Mouse (Mus musculus): ENCODE results near the gene Nr1h4.

Gene Nr1h4

DNA sequence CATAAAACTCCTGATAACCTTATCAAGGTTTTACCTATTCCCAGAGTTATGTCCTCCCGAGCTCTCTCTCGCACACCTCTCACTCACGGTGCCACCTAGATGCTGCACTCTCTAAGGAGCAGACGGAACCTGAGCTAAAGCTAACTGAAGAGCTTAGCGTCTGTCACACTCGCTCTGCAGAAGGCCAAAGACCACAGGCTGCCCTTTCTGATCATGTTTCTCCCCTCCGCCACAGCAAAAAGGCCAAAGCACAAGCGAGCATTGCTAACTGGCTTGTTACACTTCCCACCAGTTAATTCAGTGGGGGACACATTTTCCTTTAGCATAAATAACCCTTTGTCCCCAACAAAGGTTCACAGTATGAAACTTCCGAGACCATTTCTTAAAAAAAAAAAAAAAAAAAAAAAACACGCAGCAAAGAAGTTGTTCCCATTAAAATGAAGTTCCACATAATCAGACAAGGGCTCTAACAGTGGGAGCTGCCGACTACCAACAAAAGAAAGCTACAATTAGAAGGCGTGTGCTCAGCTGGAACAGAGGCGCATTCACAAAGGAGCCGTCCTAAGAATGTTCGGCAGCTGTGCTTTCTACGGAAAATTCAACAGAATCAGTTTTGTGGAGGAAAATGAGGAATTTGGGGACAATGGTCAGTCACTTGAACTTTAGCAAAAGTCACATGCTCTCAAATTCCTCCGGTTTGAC is 98.7 kb downstream of the Nr1h4 start:
- peak; percentile 98 for DNase-seq (ENCODE audit: low read depth, low spot score)

DNA sequence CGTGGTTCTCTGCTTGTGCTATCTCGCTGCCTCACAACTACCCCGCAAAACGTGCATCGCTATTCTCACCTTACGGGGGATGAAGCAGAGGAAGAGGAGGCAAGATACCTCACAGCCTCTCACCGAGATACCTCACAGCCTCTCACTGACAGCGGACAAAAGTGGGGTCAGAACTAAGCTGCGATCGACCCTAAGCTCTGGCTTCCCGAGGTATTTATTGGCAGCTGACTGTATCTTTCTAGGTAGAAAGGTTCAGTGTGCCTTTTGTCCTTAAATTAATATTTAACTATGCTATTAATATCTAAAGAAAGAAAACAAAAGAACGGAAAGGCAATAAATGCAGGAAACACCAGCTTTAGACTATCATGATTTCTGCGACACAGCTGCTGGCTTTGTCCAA is 100.6 kb downstream of the Nr1h4 start:
- no peak for DNase-seq (ENCODE audit: low read depth, low spot score)

DNA sequence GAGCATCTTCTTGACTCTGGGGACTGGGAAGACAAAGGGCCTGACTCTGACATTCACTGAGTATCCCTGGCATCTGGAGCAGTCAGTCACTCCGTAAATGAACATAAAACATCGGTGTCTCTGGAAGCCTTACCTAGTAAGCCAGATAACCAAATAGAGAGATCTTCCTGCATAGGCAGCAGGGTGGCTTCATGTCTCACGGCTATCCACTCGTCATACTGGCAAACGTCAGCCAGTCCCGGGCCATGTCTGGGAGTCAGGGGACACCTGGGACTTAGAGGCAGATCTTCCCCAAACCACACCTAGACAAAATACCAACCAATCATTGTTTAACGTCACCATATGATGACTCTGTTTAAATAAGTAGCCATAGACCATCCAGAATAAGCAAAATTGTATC is 102.6 kb downstream of the Nr1h4 start:
- DNase-seq (ENCODE audit: low read depth, low spot score), result no peak

DNA sequence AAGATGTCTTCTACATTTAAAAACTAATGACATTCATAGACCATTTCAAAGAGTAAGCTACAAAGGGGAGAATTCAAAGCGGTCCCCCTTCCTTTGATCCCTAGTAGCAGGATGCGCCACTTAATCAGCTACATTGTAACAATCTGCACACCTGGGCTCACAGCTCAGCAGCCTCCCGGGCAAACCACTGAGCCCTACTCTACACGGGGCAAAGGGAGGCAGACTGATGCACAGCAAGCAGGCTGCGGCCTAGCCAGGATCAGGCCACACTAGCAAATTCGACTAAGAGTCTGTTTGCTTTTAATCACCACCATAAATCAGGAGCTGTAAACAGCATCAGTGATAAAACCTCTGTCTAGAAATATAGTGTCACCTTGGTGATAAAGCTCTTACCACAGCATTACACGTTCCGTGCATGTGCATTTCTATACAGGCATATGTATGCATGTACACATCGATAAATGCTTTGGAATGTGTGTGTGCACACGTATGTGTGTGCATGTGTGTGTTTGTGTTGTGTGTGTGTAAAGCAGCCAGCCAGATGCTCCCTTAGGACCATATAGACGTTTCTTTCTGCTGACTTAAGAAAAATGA is 108.5 kb downstream of the Nr1h4 start:
- no peak for DNase-seq (ENCODE audit: low read depth, low spot score)

DNA sequence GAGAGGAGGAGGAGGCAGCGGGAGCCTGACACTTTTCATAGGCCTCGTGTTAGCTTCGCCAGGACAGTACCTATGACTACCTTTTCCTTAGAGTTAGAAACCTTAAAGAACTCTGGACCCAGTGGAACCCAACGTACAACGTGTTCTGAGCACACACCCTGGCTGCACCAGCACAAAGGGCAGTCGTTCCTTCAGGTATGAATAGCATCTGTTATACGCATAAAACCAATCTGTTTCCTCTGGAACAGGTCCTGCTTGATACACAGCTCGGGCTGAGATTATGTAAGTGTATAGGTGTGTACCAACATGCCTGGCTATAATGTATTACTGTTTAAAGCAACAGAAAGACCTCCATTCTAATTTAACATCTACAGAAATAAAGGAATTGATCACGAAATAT is 109.2 kb downstream of the Nr1h4 start:
- no peak for DNase-seq (ENCODE audit: low read depth, low spot score)

DNA sequence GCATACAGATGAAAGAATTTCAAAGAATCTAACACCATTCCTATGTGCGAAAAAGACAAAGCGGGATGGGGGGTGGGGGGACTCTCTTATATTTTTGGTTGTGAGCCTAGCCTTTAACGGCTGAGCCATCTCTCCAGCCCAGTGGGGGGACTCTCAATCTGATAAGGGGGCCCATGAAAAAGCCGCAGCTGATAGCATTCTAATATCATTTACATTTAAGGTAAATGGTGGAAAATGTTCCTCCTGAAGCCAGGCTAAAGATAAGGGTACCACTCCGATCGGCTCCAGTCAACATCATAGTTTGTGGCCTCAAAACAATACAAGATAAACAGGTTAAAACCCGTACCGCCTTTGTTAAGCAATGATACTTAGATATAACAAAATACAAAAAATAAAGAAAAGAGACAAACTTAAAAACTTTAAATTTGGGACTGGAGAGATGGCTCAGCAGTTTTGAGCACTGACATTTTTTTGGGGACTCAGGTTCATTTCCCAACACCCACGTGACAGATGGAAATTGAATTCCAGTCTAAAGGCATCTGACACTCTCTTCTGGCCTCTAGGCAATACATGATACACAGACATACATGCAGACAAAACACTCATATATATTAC is 110.1 kb downstream of the Nr1h4 start:
- DNase-seq (ENCODE audit: low read depth, low spot score), result no peak

DNA sequence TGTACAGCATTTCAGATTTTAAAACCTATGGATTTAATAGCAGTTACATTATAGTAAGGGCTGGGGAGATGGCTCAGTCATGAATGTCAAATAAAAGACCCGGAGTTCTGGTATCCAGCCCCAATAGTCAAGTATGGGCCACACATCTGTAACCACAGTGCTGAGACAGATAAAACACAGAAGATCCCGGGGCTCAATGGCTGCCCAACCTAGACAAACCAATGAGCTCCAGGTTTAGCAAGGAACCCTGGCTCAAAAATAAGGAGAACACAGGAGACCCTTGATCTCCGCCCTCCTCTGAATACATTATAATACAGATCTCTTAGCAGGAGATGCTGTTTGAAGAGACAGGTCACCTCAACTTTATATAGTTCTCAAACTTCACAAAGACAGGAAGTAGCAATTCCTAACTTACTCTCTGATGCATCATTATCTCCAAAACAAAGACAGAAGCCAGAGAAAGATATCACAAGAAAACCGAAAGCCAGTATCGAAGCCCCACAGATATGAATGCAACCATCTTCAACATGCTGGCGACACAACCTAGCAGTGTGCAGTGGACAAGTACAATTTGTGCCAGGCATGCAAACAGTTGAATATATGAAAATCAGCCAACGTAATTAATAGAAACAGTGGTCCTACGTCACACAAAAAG is 110.8 kb downstream of the Nr1h4 start:
- no peak for DNase-seq (ENCODE audit: low read depth, low spot score)

DNA sequence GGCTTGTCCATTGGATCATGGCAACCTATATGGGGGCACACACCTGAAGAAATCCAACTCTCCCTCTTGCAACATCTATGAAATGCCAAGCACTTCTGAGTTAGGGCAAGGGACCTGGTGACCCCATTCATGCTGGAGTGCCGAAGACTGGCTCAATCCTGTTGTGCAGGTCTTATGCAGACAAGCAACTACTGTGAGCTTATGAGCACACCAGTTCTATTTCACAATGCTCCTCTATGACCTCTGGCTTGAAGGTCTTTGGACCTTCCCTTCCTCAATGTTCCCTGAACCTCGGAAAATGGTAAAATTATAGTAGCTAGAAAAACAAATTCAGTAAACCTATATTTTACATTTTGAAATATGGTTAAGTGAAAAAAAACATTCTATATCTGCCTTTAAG is 115.4 kb downstream of the Nr1h4 start:
- no peak for DNase-seq (ENCODE audit: low read depth, low spot score)

DNA sequence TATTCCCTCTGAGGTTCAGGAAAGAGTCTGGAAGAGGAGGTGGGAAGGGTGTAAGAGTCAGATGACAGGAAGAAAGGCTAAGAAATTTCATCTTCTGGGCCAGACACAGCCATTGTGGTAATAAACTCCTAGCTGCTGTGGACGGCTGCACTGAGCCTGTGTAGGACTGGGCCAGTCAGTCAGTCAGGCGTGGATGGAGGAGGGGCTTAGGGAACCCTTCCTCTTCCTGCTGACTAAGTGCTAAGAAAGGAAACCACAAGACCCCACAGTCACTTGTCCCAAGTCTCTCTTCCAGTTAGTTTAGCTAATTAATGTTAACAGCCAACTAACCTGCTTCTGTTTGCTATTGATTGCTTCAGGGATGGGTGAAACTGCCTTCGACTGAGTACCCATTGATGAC is 117.9 kb downstream of the Nr1h4 start:
- DNase-seq (ENCODE audit: low read depth, low spot score), result no peak

DNA sequence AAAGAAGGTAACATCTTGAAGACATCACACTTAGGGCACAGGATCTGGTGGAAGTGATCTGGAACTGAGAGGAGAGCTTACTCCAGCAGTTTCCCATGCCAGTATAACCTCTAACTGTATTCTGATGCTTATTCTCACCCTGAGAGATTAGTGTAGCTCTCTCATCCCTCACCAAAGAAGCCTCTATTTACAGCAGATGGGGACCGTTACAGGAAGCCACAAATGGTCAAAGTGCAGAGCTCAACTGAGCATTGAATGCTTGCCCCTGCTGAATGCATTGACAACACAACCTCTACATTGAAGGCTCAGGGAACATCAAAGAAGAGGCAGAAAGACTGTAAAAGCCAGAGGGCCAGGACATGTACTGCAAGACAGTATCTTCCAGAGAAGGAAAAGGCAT is 125.8 kb downstream of the Nr1h4 start:
- DNase-seq (ENCODE audit: low read depth, low spot score), result no peak

DNA sequence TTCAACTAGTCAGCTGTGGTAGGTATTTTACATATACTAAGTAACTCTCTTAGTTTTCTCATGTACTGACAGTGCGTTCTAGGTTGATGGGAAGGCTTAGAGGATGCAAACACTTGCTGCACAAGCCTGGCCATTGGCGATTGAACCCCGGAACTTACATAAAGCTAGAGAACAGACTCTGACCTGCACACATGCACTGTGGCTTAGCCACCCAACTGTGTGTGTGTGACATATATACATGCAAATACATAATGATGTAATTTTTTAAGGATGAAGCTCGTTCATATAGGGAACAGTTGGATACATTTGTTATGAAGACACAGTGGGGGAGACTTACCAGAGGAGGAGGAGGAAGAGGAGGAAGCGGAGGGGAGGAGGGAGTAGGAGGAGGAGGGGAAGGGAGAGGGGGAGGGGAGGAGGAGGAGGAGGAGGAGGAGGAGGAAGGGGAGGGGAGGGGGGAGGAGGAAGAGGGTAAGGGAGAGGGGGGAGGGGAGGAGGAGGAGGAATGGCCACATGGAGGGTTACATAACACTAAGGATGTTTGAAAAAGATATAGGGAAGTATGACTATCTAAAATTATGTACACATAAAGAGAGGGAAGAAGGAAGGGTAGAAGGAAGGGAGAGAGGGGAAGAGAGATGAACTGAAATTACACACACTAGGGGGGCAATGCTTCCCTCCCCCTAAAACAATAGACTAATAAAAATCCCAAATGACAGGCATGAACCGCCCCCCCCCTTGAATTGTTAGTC is 126.5 kb downstream of the Nr1h4 start:
- DNase-seq (ENCODE audit: low read depth, low spot score), result no peak

DNA sequence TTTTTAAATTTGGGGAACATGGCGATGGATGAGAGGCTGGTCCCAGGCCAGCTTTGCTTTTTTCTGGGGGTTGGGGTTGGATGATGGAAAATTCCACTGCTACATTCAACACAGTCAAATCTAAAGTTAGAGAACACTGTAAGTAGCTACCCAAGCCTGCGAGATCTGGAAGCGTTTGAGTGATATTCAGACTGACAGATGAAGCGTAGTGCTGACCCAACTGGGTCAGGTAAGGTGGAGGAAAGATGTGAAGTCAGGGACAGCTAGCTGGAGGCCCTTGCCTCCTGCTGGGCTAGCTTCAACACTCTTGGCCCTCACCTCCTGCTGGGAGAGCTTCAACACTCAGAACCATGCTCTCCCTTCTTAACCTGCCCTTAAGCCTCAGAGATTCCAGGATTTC is 128.4 kb downstream of the Nr1h4 start:
- no peak for DNase-seq (ENCODE audit: low read depth, low spot score)
